Mouse (Mus musculus): ENCODE data around the gene Gm10837. TPM values are rescaled to one million over a fixed set of nuclear protein-coding genes. Genes with fewer than 3 reads are reported as not detected.

The Gm10837 gene
- polyA plus RNA-seq, 1 experiment from 2014 or later: 0.84 TPM

DNA sequence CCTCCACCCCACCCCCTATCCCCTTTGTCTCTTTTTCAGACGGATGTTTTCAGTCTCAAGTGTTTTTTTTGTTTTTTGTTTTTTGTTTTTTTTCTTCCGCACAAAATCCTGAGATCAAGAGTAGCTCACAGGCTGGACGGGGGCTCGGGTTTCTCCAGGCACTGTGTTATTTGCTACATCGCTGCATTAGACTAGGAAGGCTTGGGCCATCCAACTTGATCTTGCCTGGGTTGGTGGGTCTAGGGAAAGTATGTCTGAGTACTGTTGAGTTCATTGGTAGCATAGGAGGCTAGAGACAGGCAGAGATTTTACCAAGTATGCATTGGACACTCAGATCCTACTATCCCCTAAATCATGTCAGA, 7.4 kb upstream of the Gm10837 start:
- Histone ChIP-seq H3K36me3 (ENCODE audit: control insufficient read depth, insufficient read depth, low read length) (no peaks in the 10 kb centered on the region), H3K27ac (ENCODE audit: low read depth, low read length) (peak overlapping the region; percentile 86), H3K27me3 (replicated peaks; ENCODE audit: control insufficient read depth, insufficient read depth, low read length) (peaks cover 35% of the 10 kb centered on the region), H3K4me3 (ENCODE audit: low read length) (peak overlapping the region; percentile 37), H3K4me1 (ENCODE audit: control insufficient read depth, insufficient read depth, low read depth, low read length) (no peaks in the 10 kb centered on the region), H3K9ac (ENCODE audit: low read depth, low read length) (peak overlapping the region; percentile 67), H3K4me2 (ENCODE audit: low read length) (peak overlapping the region; percentile 56), H3K9me3 (ENCODE audit: control insufficient read depth, low read length) (no peaks in the 10 kb centered on the region)
- no peak for ATAC-seq
- 7% methylated on average over 5 of the region's 5 CpGs for WGBS

DNA sequence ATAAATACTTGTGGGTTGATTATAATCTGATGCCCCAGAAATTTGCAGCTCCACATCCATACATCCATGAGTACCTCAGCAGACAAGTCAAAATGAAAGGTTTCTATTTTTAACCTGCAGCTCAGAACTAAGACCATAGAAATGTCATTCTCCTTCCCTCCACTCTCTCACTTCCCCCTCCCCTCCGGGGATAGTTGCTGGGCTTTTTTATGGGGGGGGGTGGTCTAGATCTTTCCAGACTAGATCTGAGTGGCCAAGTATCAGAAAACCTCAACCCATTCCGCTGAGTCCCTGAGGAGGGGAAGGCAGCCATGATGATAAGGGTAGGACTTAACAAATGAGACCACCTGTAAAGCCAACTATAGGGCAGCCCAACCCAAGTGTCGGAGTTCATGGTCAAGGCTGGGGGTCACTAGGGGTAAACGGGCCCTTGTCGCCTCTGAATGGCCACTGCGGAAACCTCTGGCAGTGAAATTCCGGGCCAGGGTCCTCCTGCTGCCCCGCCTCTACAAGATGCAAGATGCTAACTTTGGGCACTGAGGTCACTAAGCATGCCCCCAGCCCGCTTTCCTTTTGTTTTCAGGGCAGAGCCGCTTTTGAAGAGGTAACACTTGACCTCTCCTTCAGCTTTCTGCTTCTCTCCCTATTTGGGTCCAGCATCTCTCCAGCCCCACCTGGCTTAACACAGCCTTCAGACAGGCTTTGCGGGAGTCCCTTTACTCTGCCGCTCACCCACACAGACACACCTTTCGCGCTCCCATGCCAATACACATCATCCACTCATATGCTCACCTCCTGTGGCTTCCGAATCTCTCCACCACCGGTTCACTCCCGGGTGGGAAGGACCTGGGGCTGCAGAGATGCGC, 6.6 kb upstream of the Gm10837 start:
- Histone ChIP-seq H3K27me3 (replicated peaks; ENCODE audit: control insufficient read depth, insufficient read depth, low read length) (peaks cover 33% of the 10 kb centered on the region), H3K4me1 (ENCODE audit: control insufficient read depth, insufficient read depth, low read depth, low read length) (no peaks in the 10 kb centered on the region), H3K9me3 (ENCODE audit: control insufficient read depth, low read length) (no peaks in the 10 kb centered on the region), H3K27ac (ENCODE audit: low read depth, low read length) (peak overlapping the region; percentile 70), H3K36me3 (ENCODE audit: control insufficient read depth, insufficient read depth, low read length) (no peaks in the 10 kb centered on the region), H3K4me2 (ENCODE audit: low read length) (peak overlapping the region; percentile 56), H3K4me3 (ENCODE audit: low read length) (peak overlapping the region; percentile 28), H3K9ac (ENCODE audit: low read depth, low read length) (peak overlapping the region; percentile 58)
- ATAC-seq: no peak; the same call in 1 of the 2 replicates
- WGBS: 10% methylated on average over 18 of the region's 18 CpGs

DNA sequence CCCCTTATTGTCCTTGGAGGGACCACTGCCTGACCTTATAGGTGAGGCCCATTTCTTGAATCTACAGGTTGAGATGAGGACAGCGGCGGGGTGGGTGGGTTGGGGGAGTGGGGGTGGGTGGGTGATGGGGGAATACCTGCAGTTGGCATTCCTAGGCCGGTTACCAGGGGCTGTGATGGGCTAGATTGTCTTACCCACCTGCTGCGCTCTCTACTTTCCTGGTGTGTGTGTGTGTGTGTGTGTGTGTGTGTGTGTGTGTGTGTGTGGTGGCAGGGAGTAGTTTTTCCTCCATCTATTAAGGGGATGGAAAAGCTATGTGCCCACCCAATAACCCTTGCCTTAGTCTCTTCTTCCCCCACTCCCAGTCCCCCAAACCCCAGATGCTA, 5.9 kb upstream of the Gm10837 start:
- Histone ChIP-seq H3K27me3 (replicated peaks; ENCODE audit: control insufficient read depth, insufficient read depth, low read length) (peaks cover 33% of the 10 kb centered on the region), H3K4me2 (ENCODE audit: low read length) (peak overlapping the region; percentile 56), H3K36me3 (ENCODE audit: control insufficient read depth, insufficient read depth, low read length) (no peaks in the 10 kb centered on the region), H3K27ac (ENCODE audit: low read depth, low read length) (peak overlapping the region; percentile 75), H3K9ac (ENCODE audit: low read depth, low read length) (peak overlapping the region; percentile 58), H3K9me3 (ENCODE audit: control insufficient read depth, low read length) (no peaks in the 10 kb centered on the region), H3K4me3 (ENCODE audit: low read length) (peak overlapping the region; percentile 28; the same call in 1 of the 2 replicates), H3K4me1 (ENCODE audit: control insufficient read depth, insufficient read depth, low read depth, low read length) (no peaks in the 10 kb centered on the region)
- peak; percentile 7; the same call in 1 of the 2 replicates for ATAC-seq
- WGBS: 23% methylated on average over 4 of the region's 4 CpGs

GRCm38 (mm10) chr14:122484844-122485551, 5.4 kb upstream of the Gm10837 start:
- peak overlapping the region; percentile 18 for H3K4me3 ChIP-seq (ENCODE audit: low read length)
- H3K9ac ChIP-seq (ENCODE audit: low read depth, low read length): peak overlapping the region; percentile 58
- no peaks in the 10 kb centered on the region for H3K36me3 ChIP-seq (ENCODE audit: control insufficient read depth, insufficient read depth, low read length)
- peak; percentile 58 for ATAC-seq
- peak overlapping the region; percentile 75 for H3K27ac ChIP-seq (ENCODE audit: low read depth, low read length)
- no peaks in the 10 kb centered on the region for H3K9me3 ChIP-seq (ENCODE audit: control insufficient read depth, low read length)
- H3K4me2 ChIP-seq (ENCODE audit: low read length): peak overlapping the region; percentile 56
- peaks cover 33% of the 10 kb centered on the region for H3K27me3 ChIP-seq (replicated peaks; ENCODE audit: control insufficient read depth, insufficient read depth, low read length)
- WGBS: 4% methylated on average over 23 of the region's 24 CpGs
- H3K4me1 ChIP-seq (ENCODE audit: control insufficient read depth, insufficient read depth, low read depth, low read length): no peaks in the 10 kb centered on the region

GRCm38 (mm10) chr14:122485635-122486181, 4.7 kb upstream of the Gm10837 start:
- H3K36me3 ChIP-seq (ENCODE audit: control insufficient read depth, insufficient read depth, low read length): no peaks in the 10 kb centered on the region
- 8% methylated on average over 12 of the region's 12 CpGs for WGBS
- peaks cover 2% of the 10 kb centered on the region; the same call in 1 of the 2 replicates for H3K4me1 ChIP-seq (ENCODE audit: control insufficient read depth, insufficient read depth, low read depth, low read length)
- ATAC-seq: no peak
- peak overlapping the region; percentile 56 for H3K4me2 ChIP-seq (ENCODE audit: low read length)
- H3K27ac ChIP-seq (ENCODE audit: low read depth, low read length): peak overlapping the region; percentile 75
- no peaks in the 10 kb centered on the region for H3K9me3 ChIP-seq (ENCODE audit: control insufficient read depth, low read length)
- peaks cover 30% of the 10 kb centered on the region for H3K27me3 ChIP-seq (replicated peaks; ENCODE audit: control insufficient read depth, insufficient read depth, low read length)
- H3K9ac ChIP-seq (ENCODE audit: low read depth, low read length): peak overlapping the region; percentile 3; the same call in 1 of the 2 replicates
- peak overlapping the region; percentile 18 for H3K4me3 ChIP-seq (ENCODE audit: low read length)

GRCm38 (mm10) chr14:122486611-122487010, 3.8 kb upstream of the Gm10837 start:
- 17% methylated on average over 1 of the region's 1 CpGs for WGBS
- no peaks in the 10 kb centered on the region for H3K36me3 ChIP-seq (ENCODE audit: control insufficient read depth, insufficient read depth, low read length)

DNA sequence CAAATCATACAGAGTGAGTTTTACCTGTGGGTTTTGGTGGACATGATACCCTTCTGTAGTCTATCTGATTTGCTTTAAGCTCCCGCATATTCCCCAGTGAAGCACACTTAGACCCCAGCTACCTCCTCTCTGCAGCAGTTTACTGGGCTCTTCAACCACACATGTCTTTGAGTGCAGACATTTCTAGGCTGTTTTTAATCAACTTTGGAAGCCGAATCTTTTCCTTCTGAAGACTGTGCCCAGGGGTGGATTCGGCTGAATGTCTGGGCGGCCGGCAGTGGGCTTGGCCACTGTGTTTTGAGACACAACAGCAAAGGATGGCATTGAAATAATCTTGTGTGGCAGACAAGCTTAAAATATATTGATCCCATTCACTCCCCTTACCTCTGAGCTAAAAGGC, 3.0 kb upstream of the Gm10837 start:
- H3K36me3 ChIP-seq (ENCODE audit: control insufficient read depth, insufficient read depth, low read length): no peaks in the 10 kb centered on the region
- H3K4me2 ChIP-seq (ENCODE audit: low read length): peak overlapping the region; percentile 31; the same call in 1 of the 2 replicates
- H3K9me3 ChIP-seq (ENCODE audit: control insufficient read depth, low read length): no peaks in the 10 kb centered on the region
- no peak overlapping the region for H3K4me3 ChIP-seq (ENCODE audit: low read length)
- peaks cover 34% of the 10 kb centered on the region for H3K27me3 ChIP-seq (replicated peaks; ENCODE audit: control insufficient read depth, insufficient read depth, low read length)
- peaks cover 3% of the 10 kb centered on the region; the same call in 1 of the 2 replicates for H3K4me1 ChIP-seq (ENCODE audit: control insufficient read depth, insufficient read depth, low read depth, low read length)
- ATAC-seq: no peak
- 13% methylated on average over 5 of the region's 5 CpGs for WGBS
- peak overlapping the region; percentile 9 for H3K9ac ChIP-seq (ENCODE audit: low read depth, low read length)
- peak overlapping the region; percentile 51; the same call in 1 of the 2 replicates for H3K27ac ChIP-seq (ENCODE audit: low read depth, low read length)

More at GRCm38 (mm10) chr14:122486611-122487010, 3.8 kb upstream of the Gm10837 start:
- Histone ChIP-seq H3K9ac (ENCODE audit: low read depth, low read length) (no peak overlapping the region), H3K4me2 (ENCODE audit: low read length) (no peak overlapping the region), H3K27ac (ENCODE audit: low read depth, low read length) (no peak overlapping the region), H3K9me3 (ENCODE audit: control insufficient read depth, low read length) (no peaks in the 10 kb centered on the region), H3K27me3 (replicated peaks; ENCODE audit: control insufficient read depth, insufficient read depth, low read length) (peaks cover 37% of the 10 kb centered on the region), H3K4me3 (ENCODE audit: low read length) (no peak overlapping the region), H3K4me1 (ENCODE audit: control insufficient read depth, insufficient read depth, low read depth, low read length) (peaks cover 3% of the 10 kb centered on the region; the same call in 1 of the 2 replicates)
- ATAC-seq: no peak

- H3K9ac ChIP-seq (ENCODE audit: low read depth, low read length): 0 out of 2 replicates have a peak overlapping the region, but pooled peaks have one; percentile 13
- H3K4me2 ChIP-seq (ENCODE audit: low read length): peak overlapping the region; percentile 35; the same call in 1 of the 2 replicates
- under 1% methylated on average over 5 of the region's 5 CpGs for WGBS
- no peak for ATAC-seq
- H3K27me3 ChIP-seq (replicated peaks; ENCODE audit: control insufficient read depth, insufficient read depth, low read length): peaks cover 27% of the 10 kb centered on the region
- peaks cover 3% of the 10 kb centered on the region; the same call in 1 of the 2 replicates for H3K4me1 ChIP-seq (ENCODE audit: control insufficient read depth, insufficient read depth, low read depth, low read length)
- H3K9me3 ChIP-seq (ENCODE audit: control insufficient read depth, low read length): no peaks in the 10 kb centered on the region
- no peaks in the 10 kb centered on the region for H3K36me3 ChIP-seq (ENCODE audit: control insufficient read depth, insufficient read depth, low read length)
- H3K27ac ChIP-seq (ENCODE audit: low read depth, low read length): no peak overlapping the region
- no peak overlapping the region for H3K4me3 ChIP-seq (ENCODE audit: low read length)
Observed at GRCm38 (mm10) chr14:122489041-122489440, 1.3 kb upstream of the Gm10837 start.
